ENCODE assay signal across 8 mouse cellular contexts in genomic region chr1:59913195-59913868, GRCm38 (mm10). TPM values are rescaled to one million over a fixed set of nuclear protein-coding genes. Genes with fewer than 3 reads are reported as not detected.
DNase-seq lines count a peak whose midpoint lies in the region; ATAC-seq lines count a peak whose summit lies in the region.

No protein-coding gene starts in this region.

- H3K36me3 ChIP-seq in hindbrain, embryonic 12.5 days: no peaks in the 10 kb centered on the region

- ATAC-seq in hindbrain, embryonic 12.5 days (ENCODE audit: low FRiP score): peak; percentile 65
- 0 out of 2 replicates have a peak, but pooled peaks have one; percentile 0 for ATAC-seq in megakaryocyte progenitor cell, adult 5-6 weeks (replicated peaks; ENCODE audit: poor library complexity)
- no peak for ATAC-seq in granulocyte monocyte progenitor cell, adult 5-6 weeks (replicated peaks; ENCODE audit: poor library complexity, severe bottlenecking)

- peak overlapping the region; percentile 99 for H3K9ac ChIP-seq in hindbrain, embryonic 12.5 days

- H3K27ac ChIP-seq in hindbrain, embryonic 12.5 days: peak overlapping the region; percentile 98

- under 1% methylated on average over 76 of the region's 98 CpGs for WGBS in hindbrain, embryonic 12.5 days

- no peaks in the 10 kb centered on the region for H3K9me3 ChIP-seq in hindbrain, embryonic 12.5 days (replicated peaks)

- no peaks in the 10 kb centered on the region for H3K27me3 ChIP-seq in hindbrain, embryonic 12.5 days

- peak; percentile 61 to 86 for DNase-seq in adrenal gland, adult (ENCODE audit: inconsistent age in 2 of 2, low spot score in 1 of 2)
- DNase-seq in cerebellum, adult 9-11 months: peak; percentile 82
- peak; percentile 46 to 69 for DNase-seq in frontal cortex, adult 2 months (ENCODE audit: extremely low spot score in 1 of 2, low spot score in 1 of 2)
- peak; percentile 40 to 62 for DNase-seq in left cerebral cortex, adult 9 months (ENCODE audit: low spot score in 2 of 2)
- DNase-seq in right cerebral cortex, postnatal 36 days (ENCODE audit: low spot score in 2 of 2): peak; percentile 54 to 69

- H3K4me3 ChIP-seq in hindbrain, embryonic 12.5 days: peak overlapping the region; percentile 99

- peak overlapping the region; percentile 83 for H3K4me2 ChIP-seq in hindbrain, embryonic 12.5 days (replicated peaks)

- H3K4me1 ChIP-seq in hindbrain, embryonic 12.5 days: peaks cover 23% of the 10 kb centered on the region

RNA-seq across cellular contexts. Expression of gene Fam117b, which starts 0.5 kb away (rescaled TPM):
- polyA plus RNA-seq in frontal cortex, adult 2 months (2012; rRNA removed): 27.2 and 28.2 TPM in 2 replicates
- polyA plus RNA-seq in hindbrain, embryonic 12.5 days (2016; fragmentation: Nextera tagmentation; extraction: Ambion mirVana): 34.5 and 38.0 TPM in 2 replicates
- 23.7 and 24.5 TPM in 2 replicates for total RNA-seq in megakaryocyte progenitor cell, adult 5-6 weeks (2015)
- 21.2 and 24.4 TPM in 2 replicates for total RNA-seq in megakaryocyte progenitor cell, adult 5-6 weeks (2017)
- 19.9 and 21.0 TPM in 2 replicates for total RNA-seq in granulocyte monocyte progenitor cell, adult 5-6 weeks (2014; fragmentation: Nextera tagmentation)
- total RNA-seq in granulocyte monocyte progenitor cell, adult 5-6 weeks (2017): 25.5 and 25.6 TPM in 2 replicates
